Mouse (Mus musculus) liver, embryonic 16.5 days (tissue): Measurements from ENCODE around the gene Dera. TPM values are rescaled to one million over a fixed set of nuclear protein-coding genes. Genes with fewer than 3 reads are reported as not detected.

Experiments
- ATAC-seq: fragments of 200-750 bp; cut with Nextera tagmentation; 2 replicates; pipeline ENCODE4 v1.8.0; 2017; ENCODE audit warnings: low read depth, mild to moderate bottlenecking, moderate number of reproducible peaks, moderate library complexity
- H3K27ac ChIP-seq: fragments of 300-500 bp; sonication (generic); 2 replicates; pipeline ENCODE4 v1.5.1; 2014; ENCODE audit warnings: mild to moderate bottlenecking, low read length
- H3K27me3 ChIP-seq: fragments of 300-500 bp; sonication (generic); 2 replicates; pipeline ENCODE4 v1.6.1; 2014; ENCODE audit warnings: low read depth, low read length, mixed read lengths; ENCODE audit not compliant: control insufficient read depth, insufficient read depth
- H3K36me3 ChIP-seq: fragments of 300-500 bp; sonication (generic); 2 replicates; pipeline ENCODE4 v1.6.1; 2014; ENCODE audit warnings: mild to moderate bottlenecking; ENCODE audit not compliant: control insufficient read depth, insufficient read depth
- H3K4me1 ChIP-seq: fragments of 300-500 bp; sonication (generic); 2 replicates; pipeline ENCODE4 v1.6.1; 2014; ENCODE audit warnings: low read depth, low read length, mixed read lengths; ENCODE audit not compliant: control insufficient read depth
- H3K4me2 ChIP-seq: fragments of 300-500 bp; sonication (generic); 2 replicates; pipeline ENCODE4 v1.6.1; 2014; ENCODE audit warnings: low read depth, low read length, mixed read lengths
- H3K4me3 ChIP-seq: fragments of 300-500 bp; sonication (generic); 2 replicates; pipeline ENCODE4 v1.5.1; 2014; ENCODE audit warnings: low read depth, mild to moderate bottlenecking, low read length
- H3K9ac ChIP-seq: fragments of 300-500 bp; sonication (generic); 2 replicates; pipeline ENCODE4 v1.6.1; 2014; ENCODE audit warnings: low read depth, low read length
- H3K9me3 ChIP-seq: fragments of 300-500 bp; sonication (generic); replicated peaks from 2 replicates; pipeline ENCODE4 v1.6.1; 2016; ENCODE audit warnings: low read length; ENCODE audit not compliant: control insufficient read depth
- WGBS: fragments of 180-500 bp; shearing (Covaris S2); extraction: QIAGEN DNeasy Blood & Tissue Kit; methylation state at CpG from one replicate; pipeline ENCODE4 v1.1.7; 2014; ENCODE audit not compliant: insufficient replicate concordance; 5-methylcytosine and 5-hydroxymethylcytosine counted together
- polyA plus RNA-seq: library from polyadenylated mRNA; unstranded; fragments of >200 nt; fragmentation: Nextera tagmentation; extraction: Ambion mirVana; gene quantifications from 2 replicates; pipeline ENCODE4 v1.2.1, GENCODE M21; 2015

The Dera gene
- polyA plus RNA-seq, 1 experiment from 2014 or later, result 38.9 TPM

DNA sequence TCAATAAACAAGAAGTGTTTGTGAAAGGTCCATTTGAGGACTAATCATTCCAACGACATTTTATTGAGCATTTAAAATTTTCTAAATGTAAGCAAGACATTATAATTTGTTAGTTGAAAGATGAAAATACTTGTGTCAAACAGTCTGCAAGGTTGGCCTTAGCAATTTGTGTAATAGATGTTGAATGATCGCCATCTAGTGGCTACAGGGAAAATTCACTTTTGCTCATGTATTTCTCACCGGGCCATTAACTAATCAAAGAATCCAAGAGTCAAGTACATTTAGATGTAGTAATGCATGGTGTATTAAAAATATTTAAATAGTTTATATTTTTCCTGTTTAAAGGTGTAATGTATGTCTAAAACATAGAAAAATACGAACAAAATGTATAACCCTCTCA lies 30.4 kb upstream of the Dera start:
- Histone ChIP-seq H3K4me1 (no peaks in the 10 kb centered on the region), H3K27me3 (no peaks in the 10 kb centered on the region), H3K9ac (no peak overlapping the region), H3K27ac (no peak overlapping the region), H3K4me2 (no peak overlapping the region), H3K9me3 (no peaks in the 10 kb centered on the region), H3K36me3 (no peaks in the 10 kb centered on the region), H3K4me3 (no peak overlapping the region)
- no peak for ATAC-seq
- WGBS, result 6% methylated on average over 4 of the region's 4 CpGs

DNA sequence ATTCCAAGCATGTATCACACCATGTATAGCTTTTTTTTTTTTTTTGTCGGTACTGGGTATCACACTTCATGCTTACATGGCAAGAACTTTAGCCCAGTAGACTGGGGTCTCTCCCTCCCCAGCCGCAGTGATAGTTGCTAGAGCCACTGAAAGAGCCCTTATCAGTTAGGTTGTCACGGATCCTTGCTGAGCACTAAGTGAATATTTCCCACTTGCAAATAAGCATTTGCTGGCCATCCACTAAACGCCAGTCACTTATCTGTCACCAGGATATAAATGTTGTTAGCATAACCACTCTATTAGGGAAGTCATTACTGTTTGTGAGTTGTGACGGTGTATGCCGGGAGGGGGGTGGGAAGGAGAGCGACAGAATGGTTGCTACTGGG lies 19.9 kb upstream of the Dera start:
- peak overlapping the region; percentile 53; the same call in 1 of the 2 replicates for H3K27ac ChIP-seq
- peak; percentile 9; the same call in 1 of the 2 replicates for ATAC-seq
- H3K9ac ChIP-seq, result peak overlapping the region; percentile 61
- peaks cover 19% of the 10 kb centered on the region for H3K4me1 ChIP-seq
- peaks cover 2% of the 10 kb centered on the region for H3K36me3 ChIP-seq
- no peaks in the 10 kb centered on the region for H3K27me3 ChIP-seq
- H3K4me2 ChIP-seq, result peak overlapping the region; percentile 99
- H3K9me3 ChIP-seq, result no peaks in the 10 kb centered on the region
- peak overlapping the region; percentile 89 for H3K4me3 ChIP-seq
- under 1% methylated on average over 7 of the region's 7 CpGs for WGBS

- ATAC-seq, result peak; percentile 98
- Histone ChIP-seq H3K9me3 (no peaks in the 10 kb centered on the region), H3K4me1 (peaks cover 19% of the 10 kb centered on the region), H3K27me3 (no peaks in the 10 kb centered on the region), H3K4me2 (peak within 1 kb of the TSS; percentile 99), H3K27ac (peak within 1 kb of the TSS; percentile 84), H3K36me3 (peaks cover 8% of the 10 kb centered on the region), H3K9ac (peak within 1 kb of the TSS; percentile 93), H3K4me3 (peak within 1 kb of the TSS; percentile 89)
- WGBS, result under 1% methylated on average over 65 of the region's 86 CpGs
Observed at GRCm38 (mm10) chr6:137734846-137735609, 19.3 kb upstream of the Dera start, which contains the start of gene Strap. Gene Strap (plus strand): TSS chr6:137735078.

- Histone ChIP-seq H3K4me3 (peak overlapping the region; percentile 89), H3K27me3 (no peaks in the 10 kb centered on the region), H3K36me3 (peaks cover 15% of the 10 kb centered on the region), H3K9me3 (no peaks in the 10 kb centered on the region), H3K4me2 (peak overlapping the region; percentile 99), H3K4me1 (peaks cover 20% of the 10 kb centered on the region), H3K9ac (peak overlapping the region; percentile 93), H3K27ac (peak overlapping the region; percentile 84)
- 6% methylated on average over 17 of the region's 17 CpGs for WGBS
- ATAC-seq, result no peak
Observed at GRCm38 (mm10) chr6:137735671-137736238, 18.6 kb upstream of the Dera start.

- H3K27ac ChIP-seq, result no peak overlapping the region
- H3K9me3 ChIP-seq, result no peaks in the 10 kb centered on the region
- ATAC-seq, result peak; percentile 74
- H3K36me3 ChIP-seq, result peaks cover 44% of the 10 kb centered on the region
- WGBS, result 90% methylated on average over 2 of the region's 2 CpGs
- H3K27me3 ChIP-seq, result no peaks in the 10 kb centered on the region
- peaks cover 15% of the 10 kb centered on the region for H3K4me1 ChIP-seq
- H3K4me2 ChIP-seq, result no peak overlapping the region
- no peak overlapping the region for H3K4me3 ChIP-seq
- H3K9ac ChIP-seq, result no peak overlapping the region
Observed at GRCm38 (mm10) chr6:137740972-137741371, 13.4 kb upstream of the Dera start.

GRCm38 (mm10) chr6:137744700-137745099 lies 9.6 kb upstream of the Dera start:
- Histone ChIP-seq H3K4me1 (peaks cover 5% of the 10 kb centered on the region), H3K4me2 (no peak overlapping the region), H3K27me3 (no peaks in the 10 kb centered on the region), H3K36me3 (peaks cover 60% of the 10 kb centered on the region), H3K27ac (no peak overlapping the region), H3K9me3 (no peaks in the 10 kb centered on the region), H3K9ac (no peak overlapping the region; the same call in 1 of the 2 replicates), H3K4me3 (no peak overlapping the region)
- 63% methylated on average over 4 of the region's 4 CpGs for WGBS
- ATAC-seq, result peak; percentile 31; the same call in 1 of the 2 replicates

- peaks cover 47% of the 10 kb centered on the region for H3K36me3 ChIP-seq
- H3K27ac ChIP-seq, result no peak overlapping the region
- WGBS, result 61% methylated on average over 5 of the region's 5 CpGs
- H3K27me3 ChIP-seq, result no peaks in the 10 kb centered on the region
- peak; percentile 45; the same call in 1 of the 2 replicates for ATAC-seq
- no peak overlapping the region for H3K9ac ChIP-seq
- no peak overlapping the region for H3K4me3 ChIP-seq
- no peak overlapping the region for H3K4me2 ChIP-seq
- no peaks in the 10 kb centered on the region for H3K9me3 ChIP-seq
- no peaks in the 10 kb centered on the region; the same call in 1 of the 2 replicates for H3K4me1 ChIP-seq
Observed at GRCm38 (mm10) chr6:137747174-137747928, 7.0 kb upstream of the Dera start.

GRCm38 (mm10) chr6:137751551-137752274 lies 2.6 kb upstream of the Dera start:
- Histone ChIP-seq H3K27ac (no peak overlapping the region), H3K27me3 (no peaks in the 10 kb centered on the region), H3K4me3 (no peak overlapping the region), H3K4me1 (peaks cover 7% of the 10 kb centered on the region), H3K9ac (no peak overlapping the region), H3K36me3 (peaks cover 31% of the 10 kb centered on the region), H3K9me3 (no peaks in the 10 kb centered on the region), H3K4me2 (no peak overlapping the region)
- ATAC-seq, result no peak
- 74% methylated on average over 10 of the region's 10 CpGs for WGBS
